Mouse (Mus musculus) olfactory bulb, adult 2 months (tissue): ENCODE data around the gene Rtn2.

ENCODE experiments used
- CTCF ChIP-seq: fragments of 200-500 bp; IDR thresholded peaks from 2 replicates; pipeline ENCODE4 v1.5.1; 2012; ENCODE audit warnings: low read depth, mild to moderate bottlenecking, low read length, moderate library complexity; ENCODE audit not compliant: insufficient read depth
- POLR2A ChIP-seq: fragments of 200-500 bp; IDR thresholded peaks from 2 replicates; pipeline ENCODE4 v1.6.1; 2012; ENCODE audit warnings: mild to moderate bottlenecking, low read depth, low read length, moderate library complexity; ENCODE audit not compliant: insufficient read depth

- TF ChIP-seq CTCF (no peak), POLR2A (no peak)
Measured at GRCm38 (mm10) chr7:19338596-19338995, 56.2 kb downstream of the Rtn2 start.
